Mouse (Mus musculus) megakaryocyte-erythroid progenitor cell, adult 5-6 weeks (primary cell): ENCODE measurements around the gene Gramd4. TPM values are rescaled to one million over a fixed set of nuclear protein-coding genes. Genes with fewer than 3 reads are reported as not detected.
A peak's percentile ranks its signal among the peaks of the same experiment; 100 is the strongest.
"Not testable (repeated sequence)": the region's sequence is repeated elsewhere in the genome, so short reads cannot be mapped to it uniquely, and the experiment has no call there.

Experiments used
- ATAC-seq: replicated peaks from 2 replicates; pipeline ENCODE4 v1.8.0; 2016; ENCODE audit warnings: mild to moderate bottlenecking, inconsistent platforms; ENCODE audit not compliant: severe bottlenecking, poor library complexity, low FRiP score, low TSS enrichment
- total RNA-seq, 2 experiments: library from RNA; stranded (forward) in 1 of 2; stranded (reverse) in 1 of 2; fragments of 200-1000, 215-1000 nt in 1 of 2; fragments of >200 nt in 1 of 2; fragmentation: Nextera tagmentation in 1 of 2; gene quantifications; 2 replicates each; pipeline ENCODE4 v1.2.3; 2014 to 2017

Gramd4 gene
- total RNA-seq, 2 experiments from 2014 or later = 41.8 to 52.4 TPM

DNA sequence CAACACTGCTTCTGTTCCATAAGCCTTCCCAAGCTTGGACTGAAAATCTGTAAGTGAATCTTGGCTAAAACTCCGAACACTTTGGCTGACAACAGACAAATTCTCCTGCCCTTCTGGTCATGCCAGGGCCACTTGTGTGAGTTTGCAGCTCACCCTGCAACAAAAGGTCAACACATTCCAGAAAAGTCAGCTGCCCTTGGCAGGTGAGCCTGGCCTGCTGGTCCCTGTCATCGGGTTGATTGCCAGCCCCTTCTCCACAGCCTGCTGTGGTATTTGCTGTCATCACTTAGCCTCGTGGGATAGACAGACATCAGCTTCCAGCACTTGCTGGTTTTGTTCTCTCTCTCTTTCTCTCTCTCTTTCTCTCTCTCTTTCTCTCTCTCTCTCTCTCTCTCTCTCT lies 114.6 kb downstream of the Gramd4 start:
- ATAC-seq = no peak

GRCm38 (mm10) chr15:86172526-86172925 lies 115.0 kb downstream of the Gramd4 start:
- no peak for ATAC-seq

GRCm38 (mm10) chr15:86173136-86173985 lies 115.9 kb downstream of the Gramd4 start:
- 0 out of 2 replicates have a peak, but pooled peaks have one; percentile 18 for ATAC-seq

GRCm38 (mm10) chr15:86175253-86176050 lies 118.0 kb downstream of the Gramd4 start:
- no peak for ATAC-seq

DNA sequence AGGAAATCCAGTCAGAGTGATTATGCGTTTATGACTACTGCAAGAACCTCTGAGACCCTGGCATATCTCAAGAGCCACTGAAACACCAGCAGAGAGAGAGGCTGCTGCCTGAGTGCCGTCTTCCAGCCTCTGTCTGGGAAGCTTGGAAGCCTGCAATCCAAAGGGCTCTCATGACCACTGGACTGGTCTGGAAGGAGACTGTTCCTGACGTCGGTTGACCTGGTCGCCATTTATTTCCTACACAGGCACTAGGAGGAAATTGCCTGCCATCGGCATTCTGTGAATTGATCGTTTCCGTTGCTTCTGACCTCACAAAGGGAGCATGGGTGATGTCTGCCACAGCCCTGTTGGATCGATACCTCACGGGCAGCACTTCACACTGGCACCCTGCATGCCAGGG lies 118.7 kb downstream of the Gramd4 start:
- ATAC-seq = no peak

- no peak for ATAC-seq
Measured at GRCm38 (mm10) chr15:86176771-86177702, 119.5 kb downstream of the Gramd4 start.

GRCm38 (mm10) chr15:86177703-86178251 lies 120.3 kb downstream of the Gramd4 start:
- ATAC-seq = not testable (repeated sequence)

- ATAC-seq = no peak
Measured at GRCm38 (mm10) chr15:86178594-86178993, 121.1 kb downstream of the Gramd4 start.

DNA sequence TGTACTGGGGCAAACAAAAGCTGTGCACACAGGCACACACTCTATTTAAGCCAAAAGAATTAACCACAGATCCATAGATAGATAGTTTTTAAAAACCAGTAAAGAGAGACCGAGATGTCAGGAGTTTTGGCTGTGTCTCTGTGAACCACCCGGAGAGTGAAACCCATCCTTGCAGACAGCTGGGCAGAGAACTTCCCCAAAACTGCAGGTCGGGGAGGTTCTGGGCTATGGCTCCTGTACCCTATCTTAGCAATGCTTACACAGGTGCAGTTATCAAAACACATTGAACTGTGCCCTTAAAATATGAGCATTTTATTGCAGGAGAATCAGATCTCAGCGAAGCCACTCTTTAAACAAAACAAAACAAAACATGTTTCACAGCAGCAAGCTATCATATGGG lies 122.9 kb downstream of the Gramd4 start:
- no peak for ATAC-seq

GRCm38 (mm10) chr15:86181321-86181720 lies 123.8 kb downstream of the Gramd4 start:
- not testable (repeated sequence) for ATAC-seq

GRCm38 (mm10) chr15:86181941-86182439 lies 124.5 kb downstream of the Gramd4 start:
- ATAC-seq = no peak

DNA sequence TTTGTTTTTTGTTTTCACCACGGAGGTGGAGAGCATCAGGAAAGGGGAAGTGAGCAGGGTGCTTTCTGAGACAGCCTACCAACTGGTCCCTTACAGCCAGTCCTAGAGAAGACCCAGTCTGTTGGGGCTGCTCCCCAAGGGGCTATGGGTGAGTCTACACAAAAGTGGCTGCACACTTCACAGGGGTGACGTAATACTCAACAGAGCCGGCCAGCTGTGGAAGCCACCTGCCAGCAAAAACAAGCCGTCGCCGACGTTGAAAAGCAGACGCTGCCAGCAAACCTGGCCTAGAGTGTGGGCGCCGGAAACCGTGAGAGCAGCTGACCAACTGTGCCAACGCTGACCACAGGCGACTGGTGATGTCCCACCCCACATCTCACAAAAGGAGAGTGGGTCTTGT lies 125.2 kb downstream of the Gramd4 start:
- no peak for ATAC-seq

GRCm38 (mm10) chr15:86183484-86183883 lies 126.0 kb downstream of the Gramd4 start:
- no peak for ATAC-seq

DNA sequence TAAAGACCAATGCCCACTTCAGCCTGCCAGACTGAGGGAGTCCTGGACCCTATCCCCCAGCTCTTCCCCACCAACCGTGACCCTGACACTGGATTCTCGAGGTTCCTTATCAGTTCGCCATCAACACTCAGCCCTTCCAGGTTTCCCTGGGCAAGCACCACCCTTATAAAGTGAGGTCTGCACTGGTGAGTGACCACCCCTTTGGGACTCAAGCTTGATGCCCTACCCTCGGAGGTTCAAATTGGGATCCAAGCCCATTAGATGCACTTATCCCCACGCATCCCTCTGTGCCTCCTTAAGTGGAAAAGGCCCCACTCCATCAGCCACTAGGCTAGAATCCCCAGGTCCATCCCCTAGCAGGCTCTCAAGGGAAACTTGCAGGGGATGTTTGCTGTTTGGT lies 126.6 kb downstream of the Gramd4 start:
- no peak for ATAC-seq

GRCm38 (mm10) chr15:86184851-86185688 lies 127.6 kb downstream of the Gramd4 start:
- no peak for ATAC-seq

DNA sequence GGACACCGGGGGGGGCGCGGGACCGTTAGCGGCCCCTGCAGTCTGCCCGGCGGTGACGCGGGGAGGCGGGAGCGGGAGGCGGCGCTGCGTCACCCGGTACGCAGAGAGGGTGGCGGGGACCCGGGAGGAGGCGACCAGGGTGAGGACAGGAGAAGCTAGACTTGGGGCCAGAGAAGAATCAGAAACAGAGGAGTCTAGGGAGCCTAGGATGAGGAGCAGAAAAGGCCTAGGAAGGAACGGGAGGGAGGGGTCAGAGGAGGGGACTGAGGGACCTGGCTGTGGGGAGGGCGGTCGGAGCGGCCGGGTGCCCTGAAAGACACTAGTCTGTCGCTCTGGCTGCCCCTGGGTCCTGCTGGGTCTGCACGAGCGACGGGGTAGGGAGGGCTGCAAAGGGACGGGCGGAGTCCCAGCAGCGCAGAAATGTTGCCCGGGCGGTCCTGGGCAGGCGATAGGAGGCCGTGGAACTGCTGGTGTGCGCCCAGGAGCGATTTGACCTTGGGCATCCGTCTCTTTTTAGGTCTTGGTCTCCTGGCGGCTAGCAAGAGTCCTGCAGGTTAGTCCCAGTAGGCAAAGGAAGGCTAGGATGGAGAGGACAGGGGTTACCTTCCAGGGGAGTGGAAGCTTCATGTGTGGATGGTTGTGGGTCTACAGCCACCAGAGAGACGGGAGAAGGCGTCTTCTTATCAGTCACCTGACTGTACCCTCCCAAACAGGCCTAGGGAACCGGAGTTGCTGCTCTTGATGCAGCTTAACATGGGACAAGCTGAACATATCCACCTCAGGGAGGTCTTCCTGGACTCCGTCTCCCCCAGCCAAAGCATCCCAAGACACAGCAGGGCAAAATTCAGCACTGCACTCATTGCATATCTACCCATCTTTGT lies 128.4 kb downstream of the Gramd4 start, which contains the start of gene Cerk:
Gene Cerk (minus strand): TSS at position 453 of the 881 bp plus-strand sequence.
- peak; percentile 73 for ATAC-seq

- no peak for ATAC-seq
Measured at GRCm38 (mm10) chr15:86186686-86187085, 129.2 kb downstream of the Gramd4 start.
